Mouse (Mus musculus): ENCODE data around the gene Il21. TPM values are rescaled to one million over a fixed set of nuclear protein-coding genes. Genes with fewer than 3 reads are reported as not detected.

Gene Il21
- polyA plus RNA-seq, 1 experiment from 2014 or later = not detected

- H3K9me3 ChIP-seq (replicated peaks) = no peaks in the 10 kb centered on the region
- 79% methylated on average over 11 of the region's 11 CpGs for WGBS
- no peak overlapping the region for H3K27ac ChIP-seq (replicated peaks)
- no peak for DNase-seq (ENCODE audit: low spot score)
- H3K4me3 ChIP-seq = no peak overlapping the region
- no peaks in the 10 kb centered on the region for H3K27me3 ChIP-seq (ENCODE audit: low read depth, poor library complexity, severe bottlenecking)
- no peaks in the 10 kb centered on the region for H3K4me1 ChIP-seq
- H3K36me3 ChIP-seq = no peaks in the 10 kb centered on the region
Measured at GRCm38 (mm10) chr3:37229082-37229829, 3.2 kb downstream of the Il21 start.

GRCm38 (mm10) chr3:37225124-37225523 lies 7.3 kb downstream of the Il21 start:
- WGBS = 91% methylated on average over 13 of the region's 13 CpGs
- no peak for DNase-seq (ENCODE audit: low spot score)
- no peak overlapping the region for H3K4me3 ChIP-seq
- no peaks in the 10 kb centered on the region for H3K9me3 ChIP-seq (replicated peaks)
- no peak overlapping the region for H3K27ac ChIP-seq (replicated peaks)
- H3K36me3 ChIP-seq = no peaks in the 10 kb centered on the region
- no peaks in the 10 kb centered on the region for H3K4me1 ChIP-seq
- H3K27me3 ChIP-seq (ENCODE audit: low read depth, poor library complexity, severe bottlenecking) = no peaks in the 10 kb centered on the region

- H3K9me3 ChIP-seq (replicated peaks) = no peaks in the 10 kb centered on the region
- no peaks in the 10 kb centered on the region for H3K36me3 ChIP-seq
- no peak overlapping the region for H3K4me3 ChIP-seq
- no peak overlapping the region for H3K27ac ChIP-seq (replicated peaks)
- DNase-seq (ENCODE audit: low spot score) = no peak
- no peaks in the 10 kb centered on the region for H3K27me3 ChIP-seq (ENCODE audit: low read depth, poor library complexity, severe bottlenecking)
- H3K4me1 ChIP-seq = no peaks in the 10 kb centered on the region
- 53% methylated on average over 4 of the region's 4 CpGs for whole genome bisulfite sequencing
Measured at GRCm38 (mm10) chr3:37219071-37219470, 13.4 kb downstream of the Il21 start.

- Histone ChIP-seq H3K27ac (replicated peaks) (no peak overlapping the region), H3K4me3 (no peak overlapping the region), H3K36me3 (no peaks in the 10 kb centered on the region), H3K27me3 (ENCODE audit: low read depth, poor library complexity, severe bottlenecking) (no peaks in the 10 kb centered on the region), H3K9me3 (replicated peaks) (no peaks in the 10 kb centered on the region), H3K4me1 (peaks cover 26% of the 10 kb centered on the region)
- no peak for DNase-seq (ENCODE audit: low spot score)
- 87% methylated on average over 8 of the region's 8 CpGs for WGBS
Measured at GRCm38 (mm10) chr3:37205226-37205800, 27.1 kb downstream of the Il21 start.

GRCm38 (mm10) chr3:37204556-37204955 lies 27.9 kb downstream of the Il21 start:
- Histone ChIP-seq H3K9me3 (replicated peaks) (no peaks in the 10 kb centered on the region), H3K27ac (replicated peaks) (no peak overlapping the region; the same call in 1 of the 2 replicates), H3K27me3 (ENCODE audit: low read depth, poor library complexity, severe bottlenecking) (no peaks in the 10 kb centered on the region), H3K36me3 (no peaks in the 10 kb centered on the region), H3K4me3 (peak overlapping the region; percentile 65), H3K4me1 (peaks cover 26% of the 10 kb centered on the region)
- DNase-seq (ENCODE audit: low spot score) = no peak
- WGBS = 25% methylated on average over 6 of the region's 6 CpGs

- H3K27ac ChIP-seq (replicated peaks) = peak overlapping the region; percentile 78
- no peaks in the 10 kb centered on the region for H3K9me3 ChIP-seq (replicated peaks)
- H3K4me3 ChIP-seq = peak overlapping the region; percentile 65
- peaks cover 26% of the 10 kb centered on the region for H3K4me1 ChIP-seq
- no peaks in the 10 kb centered on the region for H3K36me3 ChIP-seq
- DNase-seq (ENCODE audit: low spot score) = peak; percentile 82
- H3K27me3 ChIP-seq (ENCODE audit: low read depth, poor library complexity, severe bottlenecking) = no peaks in the 10 kb centered on the region
- 5% methylated on average over 11 of the region's 11 CpGs for WGBS
Measured at GRCm38 (mm10) chr3:37203984-37204428, 28.4 kb downstream of the Il21 start.

GRCm38 (mm10) chr3:37202856-37203255 lies 29.6 kb downstream of the Il21 start:
- Histone ChIP-seq H3K4me1 (peaks cover 26% of the 10 kb centered on the region), H3K9me3 (replicated peaks) (no peaks in the 10 kb centered on the region), H3K27ac (replicated peaks) (no peak overlapping the region), H3K36me3 (no peaks in the 10 kb centered on the region), H3K4me3 (no peak overlapping the region), H3K27me3 (ENCODE audit: low read depth, poor library complexity, severe bottlenecking) (no peaks in the 10 kb centered on the region)
- WGBS = 60% methylated on average over 7 of the region's 7 CpGs
- DNase-seq (ENCODE audit: low spot score) = no peak

GRCm38 (mm10) chr3:37201122-37201916 lies 31.1 kb downstream of the Il21 start:
- DNase-seq (ENCODE audit: low spot score) = no peak
- 58% methylated on average over 6 of the region's 6 CpGs for WGBS
- no peak overlapping the region for H3K27ac ChIP-seq (replicated peaks)

GRCm38 (mm10) chr3:37198302-37198701 lies 34.1 kb downstream of the Il21 start:
- Histone ChIP-seq H3K4me3 (no peak overlapping the region), H3K4me1 (peaks cover 15% of the 10 kb centered on the region), H3K36me3 (no peaks in the 10 kb centered on the region), H3K27me3 (ENCODE audit: low read depth, poor library complexity, severe bottlenecking) (no peaks in the 10 kb centered on the region), H3K27ac (replicated peaks) (no peak overlapping the region), H3K9me3 (replicated peaks) (no peaks in the 10 kb centered on the region)
- 76% methylated on average over 5 of the region's 5 CpGs for WGBS
- DNase-seq (ENCODE audit: low spot score) = no peak

More at GRCm38 (mm10) chr3:37201122-37201916, 31.1 kb downstream of the Il21 start:
- no peak overlapping the region for H3K4me3 ChIP-seq
- no peaks in the 10 kb centered on the region for H3K9me3 ChIP-seq (replicated peaks)
- H3K27me3 ChIP-seq (ENCODE audit: low read depth, poor library complexity, severe bottlenecking) = no peaks in the 10 kb centered on the region
- H3K4me1 ChIP-seq = peaks cover 26% of the 10 kb centered on the region
- H3K36me3 ChIP-seq = no peaks in the 10 kb centered on the region

- no peaks in the 10 kb centered on the region for H3K36me3 ChIP-seq
- H3K27me3 ChIP-seq (ENCODE audit: low read depth, poor library complexity, severe bottlenecking) = no peaks in the 10 kb centered on the region
- H3K4me3 ChIP-seq = no peak overlapping the region
- no peaks in the 10 kb centered on the region for H3K4me1 ChIP-seq
- WGBS = 80% methylated on average over 2 of the region's 2 CpGs
- H3K27ac ChIP-seq (replicated peaks) = no peak overlapping the region
- no peaks in the 10 kb centered on the region for H3K9me3 ChIP-seq (replicated peaks)
- no peak for DNase-seq (ENCODE audit: low spot score)
Measured at GRCm38 (mm10) chr3:37191953-37192352, 40.5 kb downstream of the Il21 start.

- Histone ChIP-seq H3K4me3 (no peak overlapping the region), H3K36me3 (no peaks in the 10 kb centered on the region), H3K27ac (replicated peaks) (no peak overlapping the region), H3K27me3 (ENCODE audit: low read depth, poor library complexity, severe bottlenecking) (no peaks in the 10 kb centered on the region), H3K4me1 (peaks cover 21% of the 10 kb centered on the region), H3K9me3 (replicated peaks) (no peaks in the 10 kb centered on the region)
- no peak for DNase-seq (ENCODE audit: low spot score)
- WGBS = 90% methylated on average over 1 of the region's 1 CpGs
Measured at GRCm38 (mm10) chr3:37185534-37185933, 46.9 kb downstream of the Il21 start.

- H3K27ac ChIP-seq (replicated peaks) = peak overlapping the region; percentile 19; the same call in 1 of the 2 replicates
- no peak overlapping the region for H3K4me3 ChIP-seq
- no peak for DNase-seq (ENCODE audit: low spot score)
- peaks cover 21% of the 10 kb centered on the region for H3K4me1 ChIP-seq
- 40% methylated on average over 16 of the region's 16 CpGs for WGBS
- H3K9me3 ChIP-seq (replicated peaks) = no peaks in the 10 kb centered on the region
- H3K27me3 ChIP-seq (ENCODE audit: low read depth, poor library complexity, severe bottlenecking) = no peaks in the 10 kb centered on the region
- no peaks in the 10 kb centered on the region for H3K36me3 ChIP-seq
Measured at GRCm38 (mm10) chr3:37182415-37183269, 49.8 kb downstream of the Il21 start.

All from midbrain, embryonic 10.5 days (tissue).